Mouse (Mus musculus) C2C12 (cell line): ENCODE data around the gene Pde12. TPM values are rescaled to one million over a fixed set of nuclear protein-coding genes. Genes with fewer than 3 reads are reported as not detected.

ENCODE experiments used
- H3K27me3 ChIP-seq: one replicate; pipeline ENCODE4 v1.6.1; 2011; ENCODE audit not compliant: control insufficient read depth, insufficient read depth, insufficient read length
- H3K36me3 ChIP-seq: one replicate; pipeline ENCODE4 v1.6.1; 2011; ENCODE audit not compliant: control insufficient read depth, insufficient read depth
- H3K4me3 ChIP-seq: one replicate; pipeline ENCODE4 v1.5.1; 2011; ENCODE audit warnings: mild to moderate bottlenecking, control low read depth; ENCODE audit not compliant: poor library complexity, insufficient read depth, severe bottlenecking
- H3K79me2 ChIP-seq: one replicate; pipeline ENCODE4 v1.6.1; 2011; ENCODE audit not compliant: control insufficient read depth, insufficient read depth
- H3K79me3 ChIP-seq: one replicate; pipeline ENCODE4 v1.6.1; 2011; ENCODE audit warnings: low read depth, control low read depth
- H3ac ChIP-seq: one replicate; pipeline ENCODE3; 2011; ENCODE audit warnings: low read depth; ENCODE audit not compliant: control insufficient read depth, insufficient read length
- CEBPB ChIP-seq: IDR thresholded peaks from one replicate; pipeline ENCODE4 v1.6.1; 2011; ENCODE audit warnings: low read depth, mild to moderate bottlenecking, control low read depth, moderate library complexity
- CTCF ChIP-seq: IDR thresholded peaks from one replicate; pipeline ENCODE4 v1.5.1; 2011; ENCODE audit not compliant: control insufficient read depth, insufficient read depth, insufficient read length
- FOSL1 ChIP-seq: IDR thresholded peaks from one replicate; pipeline ENCODE4 v1.8.0; 2011; ENCODE audit warnings: mild to moderate bottlenecking, low read length; ENCODE audit not compliant: poor library complexity, insufficient read depth, severe bottlenecking
- MAX ChIP-seq: IDR thresholded peaks from one replicate; pipeline ENCODE4 v1.6.1; 2011; ENCODE audit warnings: mild to moderate bottlenecking, control low read depth
- MYOD1 ChIP-seq: IDR thresholded peaks from one replicate; pipeline ENCODE4 v1.6.1; 2011; ENCODE audit warnings: low read depth; ENCODE audit not compliant: control insufficient read depth, insufficient read length
- MYOG ChIP-seq: IDR thresholded peaks from one replicate; pipeline ENCODE4 v1.6.1; 2011; ENCODE audit not compliant: control insufficient read depth, insufficient read length; ENCODE audit errors: extremely low read depth
- USF1 ChIP-seq: IDR thresholded peaks from one replicate; pipeline ENCODE4 v1.6.1; 2011; ENCODE audit warnings: low read depth, mild to moderate bottlenecking, control low read depth, moderate library complexity
- polyA plus RNA-seq: library from polyadenylated mRNA; unstranded; fragments of >200 nt; fragmentation: generic; extraction: Trizol; gene quantifications from one replicate; pipeline ENCODE4 v1.2.1, GENCODE M21; 2012; ENCODE audit warnings: missing spikeins

The Pde12 gene
- polyA plus RNA-seq, 1 experiment = 4.7 TPM

DNA sequence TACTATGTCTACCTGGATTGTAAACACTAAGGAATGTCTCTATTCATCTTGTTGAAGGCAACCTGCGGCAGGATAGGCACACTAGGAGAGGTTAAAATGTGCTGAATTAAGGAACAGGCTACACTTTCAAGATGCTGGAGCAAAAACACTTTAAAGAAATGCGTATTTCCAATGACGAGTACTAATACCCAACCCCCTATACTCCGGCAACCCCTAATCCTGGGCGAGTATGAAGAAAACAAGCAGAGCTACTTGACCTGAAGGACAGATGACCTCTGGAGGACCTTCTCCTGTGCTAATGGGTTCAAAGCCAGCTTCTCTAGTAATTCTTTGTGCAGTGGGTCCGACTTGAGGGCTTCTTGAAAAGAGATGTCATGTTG lies 1.7 kb downstream of the Pde12 start:
- Histone ChIP-seq H3K27me3 (no peaks in the 10 kb centered on the region), H3K36me3 (peaks cover 28% of the 10 kb centered on the region), H3ac (peak overlapping the region; percentile 90), H3K4me3 (peak overlapping the region; percentile 87), H3K79me3 (peaks cover 35% of the 10 kb centered on the region), H3K79me2 (peaks cover 46% of the 10 kb centered on the region)
- no peak for TF ChIP-seq FOSL1
- TF ChIP-seq MAX = no peak

DNA sequence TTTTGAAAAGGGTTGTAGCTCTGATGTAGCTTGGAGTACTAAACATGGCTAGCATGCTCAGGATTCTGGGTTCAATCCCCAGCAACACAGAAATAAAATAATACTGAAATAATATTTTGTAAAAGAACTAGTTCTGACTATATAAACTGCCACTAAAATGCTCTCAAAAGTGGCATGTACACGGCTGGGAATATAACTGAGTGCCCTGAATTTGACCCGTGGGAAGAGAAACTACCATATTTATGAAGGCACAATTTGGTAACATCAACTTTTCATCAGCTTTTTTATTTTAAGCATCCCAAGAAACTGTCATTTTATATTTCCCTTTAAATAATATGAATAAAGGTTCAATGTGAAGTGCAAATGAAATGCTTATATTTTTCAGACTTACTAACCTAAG lies 5.8 kb downstream of the Pde12 start:
- Histone ChIP-seq H3K4me3 (no peak overlapping the region), H3K79me3 (peaks cover 35% of the 10 kb centered on the region), H3K36me3 (peaks cover 50% of the 10 kb centered on the region), H3K27me3 (no peaks in the 10 kb centered on the region), H3ac (no peak overlapping the region), H3K79me2 (peaks cover 41% of the 10 kb centered on the region)
- no peak for TF ChIP-seq MAX
- no peak for TF ChIP-seq CEBPB
- no peak for TF ChIP-seq USF1
- no peak for TF ChIP-seq MYOD1
- TF ChIP-seq FOSL1 = no peak
- no peak for TF ChIP-seq MYOG
- TF ChIP-seq CTCF = no peak

DNA sequence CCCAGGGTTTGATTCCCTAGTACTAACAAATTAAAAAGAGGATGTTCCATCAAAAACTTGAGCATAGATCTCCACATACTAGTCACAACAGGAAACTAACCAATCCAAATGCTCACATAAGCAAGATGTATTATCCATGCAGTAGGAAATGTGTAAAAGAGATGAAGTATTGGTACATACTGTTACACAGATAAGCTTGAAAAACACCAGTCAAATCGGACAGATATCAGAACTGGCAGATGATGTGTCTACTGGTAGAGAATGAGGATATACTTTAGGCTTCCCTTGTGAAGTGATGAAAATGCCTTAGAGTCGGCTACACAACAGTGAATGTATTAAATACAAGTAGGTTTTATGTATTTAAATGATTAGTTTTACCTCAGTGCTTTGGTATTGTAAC lies 7.2 kb downstream of the Pde12 start:
- Histone ChIP-seq H3K36me3 (peaks cover 64% of the 10 kb centered on the region), H3ac (no peak overlapping the region), H3K27me3 (no peaks in the 10 kb centered on the region), H3K79me3 (peaks cover 24% of the 10 kb centered on the region), H3K79me2 (peaks cover 28% of the 10 kb centered on the region), H3K4me3 (no peak overlapping the region)
- TF ChIP-seq MAX = no peak
- TF ChIP-seq FOSL1 = no peak
- TF ChIP-seq USF1 = no peak
- no peak for TF ChIP-seq CEBPB
- no peak for TF ChIP-seq MYOD1
- TF ChIP-seq MYOG = no peak
- TF ChIP-seq CTCF = no peak

DNA sequence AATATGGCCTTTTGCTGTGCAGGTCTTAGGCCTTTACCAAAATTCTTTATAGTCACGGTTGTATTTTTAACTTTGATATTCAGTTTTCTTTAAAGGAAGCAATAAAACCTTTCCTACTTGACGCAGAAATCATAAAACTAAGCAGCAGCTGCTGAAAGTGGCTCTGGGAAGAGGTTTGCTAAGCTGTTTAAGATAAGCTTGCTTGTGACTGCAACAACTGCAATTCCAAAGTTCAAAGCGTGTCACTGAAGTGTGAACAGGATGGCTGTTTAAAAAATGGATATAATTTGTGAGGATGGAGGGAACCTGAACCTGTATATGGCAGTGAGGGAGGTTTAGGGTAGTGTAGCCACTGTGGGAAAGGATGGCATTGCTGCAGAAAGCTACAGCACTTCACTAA lies 7.7 kb downstream of the Pde12 start:
- Histone ChIP-seq H3ac (no peak overlapping the region), H3K79me3 (peaks cover 20% of the 10 kb centered on the region), H3K4me3 (no peak overlapping the region), H3K27me3 (no peaks in the 10 kb centered on the region), H3K79me2 (peaks cover 23% of the 10 kb centered on the region), H3K36me3 (peaks cover 68% of the 10 kb centered on the region)
- TF ChIP-seq CEBPB = no peak
- no peak for TF ChIP-seq MYOD1
- TF ChIP-seq FOSL1 = no peak
- no peak for TF ChIP-seq MAX
- TF ChIP-seq CTCF = no peak

DNA sequence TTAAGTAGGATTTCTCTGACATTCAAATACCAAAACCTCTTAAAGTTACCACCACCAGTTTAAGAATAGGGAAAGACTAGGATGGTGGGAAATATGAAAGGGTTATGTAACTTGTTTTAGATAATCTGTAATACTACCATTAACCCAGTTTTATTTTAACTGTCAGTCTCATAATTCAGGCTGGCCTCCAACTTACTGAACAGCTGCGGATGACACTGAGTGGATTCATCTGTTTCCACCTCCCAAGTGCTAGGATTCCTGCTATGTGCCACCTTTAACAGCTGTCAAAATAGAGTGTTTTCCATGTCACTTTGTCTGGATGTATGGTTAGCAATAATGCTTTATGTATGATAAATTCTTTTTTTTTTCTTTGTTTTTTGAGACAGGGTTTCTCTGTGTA lies 9.4 kb downstream of the Pde12 start:
- no peak for TF ChIP-seq CTCF
- TF ChIP-seq USF1 = no peak
- no peak for TF ChIP-seq FOSL1
- TF ChIP-seq MYOD1 = no peak
- no peak for TF ChIP-seq MAX
- no peak for TF ChIP-seq MYOG
- TF ChIP-seq CEBPB = no peak
- Histone ChIP-seq H3ac (no peak overlapping the region), H3K36me3 (peaks cover 72% of the 10 kb centered on the region), H3K4me3 (no peak overlapping the region), H3K79me3 (peaks cover 2% of the 10 kb centered on the region), H3K27me3 (no peaks in the 10 kb centered on the region), H3K79me2 (peaks cover 5% of the 10 kb centered on the region)

DNA sequence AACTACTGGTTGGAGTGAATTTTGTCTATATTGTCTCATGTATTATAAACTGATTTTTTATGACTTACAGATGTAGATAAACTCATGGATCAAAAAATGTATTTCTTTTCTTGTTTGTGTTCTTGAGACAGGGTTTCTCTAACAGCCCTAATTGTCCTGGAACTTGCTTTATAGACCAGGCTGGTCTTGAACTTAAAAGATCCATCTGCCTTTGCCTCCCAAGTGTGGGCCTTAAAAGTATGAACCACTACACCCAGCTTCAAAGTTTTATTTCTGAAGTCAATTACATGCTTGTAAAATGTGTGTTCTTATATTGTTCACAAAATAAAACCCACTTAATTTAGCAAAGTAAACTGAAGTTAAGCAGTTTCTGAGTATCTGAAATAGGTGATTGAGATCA lies 11.5 kb downstream of the Pde12 start:
- TF ChIP-seq CEBPB (no peak), USF1 (no peak), MYOD1 (no peak), CTCF (no peak), FOSL1 (no peak), MAX (no peak), MYOG (no peak)
- H3ac ChIP-seq = no peak overlapping the region
- H3K4me3 ChIP-seq = no peak overlapping the region
- no peaks in the 10 kb centered on the region for H3K27me3 ChIP-seq
- H3K79me2 ChIP-seq = no peaks in the 10 kb centered on the region
- no peaks in the 10 kb centered on the region for H3K79me3 ChIP-seq
- peaks cover 79% of the 10 kb centered on the region for H3K36me3 ChIP-seq
